Mouse (Mus musculus) lung, postnatal 0 days (tissue): ENCODE results near the gene Prmt7.

ENCODE experiments used
- CTCF ChIP-seq: IDR thresholded peaks from 2 replicates; pipeline ENCODE4 v1.5.1; 2016; ENCODE audit warnings: antibody characterized with exemption, mild to moderate bottlenecking
- EP300 ChIP-seq: IDR thresholded peaks from 2 replicates; pipeline ENCODE4 v1.6.1; 2016; ENCODE audit warnings: antibody characterized with exemption, mild to moderate bottlenecking, control low read depth

DNA sequence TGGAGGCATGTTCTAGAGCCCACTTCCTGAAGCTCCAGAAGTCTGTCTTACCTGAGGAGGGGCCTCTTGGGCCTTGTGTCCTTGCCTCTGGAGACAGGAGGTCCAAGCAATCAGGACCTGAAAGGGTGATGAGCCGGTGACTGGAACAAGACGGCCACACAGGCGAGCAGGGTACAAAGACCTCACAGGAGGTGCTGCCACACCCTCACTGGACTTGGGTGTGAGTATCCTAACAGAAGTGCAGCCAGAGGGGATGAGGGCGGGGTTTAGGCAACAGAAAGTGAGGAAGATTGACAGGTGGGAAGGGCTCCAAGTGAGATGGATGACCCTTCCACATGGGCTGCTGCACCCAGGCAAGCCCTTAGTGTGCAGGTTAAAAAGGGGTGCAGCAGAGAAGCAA lies 70.1 kb downstream of the Prmt7 start:
- no peak for TF ChIP-seq CTCF
- TF ChIP-seq EP300, result no peak
